Mouse (Mus musculus) forebrain, embryonic 16.5 days (tissue): ENCODE measurements around the gene Homer3. TPM values are rescaled to one million over a fixed set of nuclear protein-coding genes. Genes with fewer than 3 reads are reported as not detected.

ENCODE experiments used
- ATAC-seq: fragments of 200-750 bp; cut with Nextera tagmentation; 2 replicates; pipeline ENCODE4 v1.8.0; 2017; ENCODE audit warnings: mild to moderate bottlenecking, moderate library complexity
- H3K27ac ChIP-seq: fragments of 300-500 bp; sonication (generic); 2 replicates; pipeline ENCODE4 v1.5.1; 2014; ENCODE audit warnings: low read length, control low read depth
- H3K27me3 ChIP-seq: fragments of 300-500 bp; sonication (generic); replicated peaks from 2 replicates; pipeline ENCODE4 v1.6.1; 2014; ENCODE audit warnings: low read length; ENCODE audit not compliant: control insufficient read depth, insufficient read depth
- H3K36me3 ChIP-seq: fragments of 300-500 bp; sonication (generic); 2 replicates; pipeline ENCODE4 v1.6.1; 2014; ENCODE audit not compliant: control insufficient read depth, insufficient read depth
- H3K4me1 ChIP-seq: fragments of 300-500 bp; sonication (generic); replicated peaks from 2 replicates; pipeline ENCODE4 v1.6.1; 2014; ENCODE audit warnings: low read length; ENCODE audit not compliant: control insufficient read depth, insufficient read depth
- H3K4me2 ChIP-seq: fragments of 300-500 bp; sonication (generic); 2 replicates; pipeline ENCODE4 v1.6.1; 2014; ENCODE audit warnings: mild to moderate bottlenecking, low read length, control low read depth
- H3K4me3 ChIP-seq: fragments of 300-500 bp; sonication (generic); replicated peaks from 2 replicates; pipeline ENCODE4 v1.5.1; 2014; ENCODE audit warnings: mild to moderate bottlenecking, low read length, control low read depth
- H3K9ac ChIP-seq: fragments of 300-500 bp; sonication (generic); replicated peaks from 2 replicates; pipeline ENCODE4 v1.6.1; 2014; ENCODE audit warnings: low read depth, low read length, control low read depth
- H3K9me3 ChIP-seq: fragments of 300-500 bp; sonication (generic); 2 replicates; pipeline ENCODE4 v1.6.1; 2016; ENCODE audit warnings: low read length; ENCODE audit not compliant: control insufficient read depth
- WGBS: fragments of 180-500 bp; shearing (Covaris S2); extraction: QIAGEN DNeasy Blood & Tissue Kit; methylation state at CpG from one replicate; pipeline ENCODE4 v1.1.7; 2014; 5-methylcytosine and 5-hydroxymethylcytosine counted together
- polyA plus RNA-seq: library from polyadenylated mRNA; unstranded; fragments of >200 nt; fragmentation: Nextera tagmentation; extraction: Ambion mirVana; gene quantifications from 2 replicates; pipeline ENCODE4 v1.2.1, GENCODE M21; 2015

Homer3 gene
- polyA plus RNA-seq, 1 experiment from 2014 or later: 49.4 TPM

DNA sequence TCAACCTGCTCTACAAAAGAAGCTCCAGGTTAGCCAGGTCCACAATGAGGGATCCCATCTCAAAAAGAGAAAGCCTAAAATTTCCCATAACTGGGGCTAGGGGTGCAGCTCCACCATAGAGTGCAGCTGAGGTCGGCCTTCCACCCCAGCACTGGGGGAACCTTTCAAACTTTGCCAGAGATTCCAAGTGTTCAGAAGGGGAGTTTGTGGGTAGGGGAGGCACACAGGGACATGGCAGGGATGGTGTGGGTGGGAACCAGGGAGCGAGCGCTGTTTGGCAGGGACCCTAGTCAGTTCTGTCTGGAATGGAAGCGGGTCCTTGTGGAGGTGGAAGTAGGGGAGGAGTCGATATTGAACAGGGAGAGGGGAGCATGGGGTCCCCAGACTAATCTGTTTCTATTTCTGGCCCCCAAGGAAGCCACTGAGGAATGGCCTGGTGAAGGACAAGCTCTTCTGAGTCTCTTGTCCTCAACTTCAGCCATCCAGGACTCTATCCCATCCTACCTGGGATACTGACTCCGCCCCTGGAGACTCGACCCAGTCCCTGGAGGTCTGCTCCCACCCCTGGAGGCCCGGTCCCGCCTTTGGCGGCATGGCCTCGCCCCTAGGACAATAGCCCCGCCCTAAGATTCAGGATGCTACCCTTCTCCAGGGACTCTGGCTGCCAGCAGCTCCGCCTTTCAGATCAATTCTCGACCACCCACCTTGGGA is 46.7 kb downstream of the Homer3 start, which contains the start of gene Gdf1:
Gdf1 (plus strand) TSS at position 694 of the 711 bp plus-strand sequence.
- no peak within 1 kb of the TSS for H3K4me3 ChIP-seq
- no peaks in the 10 kb centered on the region for H3K27me3 ChIP-seq
- no peak for ATAC-seq

GRCm38 (mm10) chr8:70329835-70330740 is 47.5 kb downstream of the Homer3 start:
- ATAC-seq: peak; percentile 6
- no peak overlapping the region for H3K4me3 ChIP-seq

More for the DNA sequence above, 46.7 kb downstream of the Homer3 start, which contains the start of gene Gdf1:
- H3K4me1 ChIP-seq: peaks cover 28% of the 10 kb centered on the region
- no peaks in the 10 kb centered on the region for H3K9me3 ChIP-seq
- peak within 1 kb of the TSS; percentile 29 for H3K9ac ChIP-seq
- peaks cover 35% of the 10 kb centered on the region for H3K36me3 ChIP-seq
- peak within 1 kb of the TSS; percentile 17; the same call in 1 of the 2 replicates for H3K4me2 ChIP-seq
- WGBS: 28% methylated on average over 14 of the region's 14 CpGs
- no peak within 1 kb of the TSS for H3K27ac ChIP-seq

GRCm38 (mm10) chr8:70330741-70331364 is 48.2 kb downstream of the Homer3 start:
- WGBS: 30% methylated on average over 53 of the region's 53 CpGs
- peaks cover 28% of the 10 kb centered on the region for H3K4me1 ChIP-seq
- H3K4me2 ChIP-seq: peak overlapping the region; percentile 17; the same call in 1 of the 2 replicates
- H3K27ac ChIP-seq: no peak overlapping the region; the same call in 1 of the 2 replicates
- H3K9me3 ChIP-seq: no peaks in the 10 kb centered on the region
- H3K36me3 ChIP-seq: peaks cover 43% of the 10 kb centered on the region
- no peaks in the 10 kb centered on the region for H3K27me3 ChIP-seq
- peak; percentile 79 for ATAC-seq
- H3K4me3 ChIP-seq: no peak overlapping the region
- H3K9ac ChIP-seq: peak overlapping the region; percentile 29

More at GRCm38 (mm10) chr8:70329835-70330740, 47.5 kb downstream of the Homer3 start:
- WGBS: 13% methylated on average over 45 of the region's 45 CpGs
- H3K4me2 ChIP-seq: peak overlapping the region; percentile 17; the same call in 1 of the 2 replicates
- H3K36me3 ChIP-seq: peaks cover 38% of the 10 kb centered on the region
- no peaks in the 10 kb centered on the region for H3K27me3 ChIP-seq
- peak overlapping the region; percentile 29 for H3K9ac ChIP-seq
- H3K27ac ChIP-seq: no peak overlapping the region
- H3K9me3 ChIP-seq: no peaks in the 10 kb centered on the region
- H3K4me1 ChIP-seq: peaks cover 28% of the 10 kb centered on the region

DNA sequence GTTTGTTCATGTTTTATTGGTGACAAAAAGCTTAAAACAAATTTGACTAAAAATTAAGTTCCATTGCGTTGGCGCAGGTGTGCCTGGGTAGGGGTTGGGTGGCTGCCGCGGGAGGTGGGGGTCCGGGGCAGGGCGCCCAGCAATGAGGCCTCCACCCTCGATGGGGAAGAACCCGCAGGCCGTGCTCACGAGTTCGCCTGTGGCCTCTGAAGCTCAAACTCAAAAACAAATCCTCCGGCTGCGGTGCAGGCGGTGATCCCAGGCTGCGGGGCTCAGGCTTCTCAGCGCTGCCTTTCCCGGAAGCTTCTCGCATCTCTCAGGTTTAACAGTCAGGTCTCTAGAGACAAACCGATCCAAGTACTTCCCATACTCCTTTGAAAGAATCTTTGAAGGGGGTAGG is 48.9 kb downstream of the Homer3 start:
- Histone ChIP-seq H3K9me3 (no peaks in the 10 kb centered on the region), H3K4me1 (peaks cover 28% of the 10 kb centered on the region), H3K4me3 (no peak overlapping the region), H3K27me3 (no peaks in the 10 kb centered on the region), H3K27ac (no peak overlapping the region), H3K4me2 (no peak overlapping the region), H3K9ac (no peak overlapping the region; the same call in 1 of the 2 replicates), H3K36me3 (peaks cover 49% of the 10 kb centered on the region)
- ATAC-seq: peak; percentile 7; the same call in 1 of the 2 replicates
- 59% methylated on average over 19 of the region's 19 CpGs for WGBS

DNA sequence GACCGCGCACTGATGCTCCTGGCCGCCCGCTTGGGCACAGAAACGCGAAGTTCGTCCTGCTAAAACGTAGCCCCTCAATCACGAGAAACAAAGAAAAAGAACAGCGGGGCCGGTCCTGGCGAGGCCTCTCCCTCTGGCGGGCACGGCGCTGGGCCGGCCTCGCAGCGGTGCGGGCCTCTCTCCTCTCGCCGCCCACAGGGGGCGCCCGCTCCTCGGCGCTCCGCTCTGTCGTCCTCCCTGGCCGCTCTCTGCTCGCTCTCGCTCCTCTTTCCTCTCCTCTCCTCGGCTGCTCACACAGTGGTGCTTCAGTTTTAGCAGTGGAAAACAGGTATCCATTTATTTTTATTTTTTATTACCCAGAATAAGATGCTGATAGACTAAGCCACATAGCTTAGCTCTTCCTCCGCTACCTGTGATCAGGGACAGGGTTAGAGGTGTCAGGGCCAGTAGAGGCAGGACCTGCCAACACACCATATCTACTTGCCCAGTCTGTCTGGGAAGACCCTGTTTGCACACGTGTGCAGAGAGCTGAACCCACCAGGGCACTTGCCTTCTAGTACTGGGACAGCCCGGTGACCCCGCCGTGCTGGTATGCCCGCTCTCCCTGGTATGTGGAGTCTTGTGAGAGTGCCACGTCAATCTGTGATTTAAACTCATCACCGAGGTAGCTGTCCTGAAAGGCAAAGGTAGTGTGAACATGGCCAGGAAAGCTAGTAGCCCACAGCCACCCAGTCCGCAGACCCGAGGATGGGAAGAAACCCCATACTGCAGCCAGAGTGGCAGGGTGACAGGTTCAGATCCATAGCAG is 49.6 kb downstream of the Homer3 start:
- H3K4me3 ChIP-seq: no peak overlapping the region
- ATAC-seq: peak; percentile 80
- peaks cover 28% of the 10 kb centered on the region for H3K4me1 ChIP-seq
- peaks cover 54% of the 10 kb centered on the region for H3K36me3 ChIP-seq
- H3K9me3 ChIP-seq: no peaks in the 10 kb centered on the region
- no peaks in the 10 kb centered on the region for H3K27me3 ChIP-seq
- peak overlapping the region; percentile 13; the same call in 1 of the 2 replicates for H3K4me2 ChIP-seq
- no peak overlapping the region; the same call in 1 of the 2 replicates for H3K27ac ChIP-seq
- 22% methylated on average over 39 of the region's 41 CpGs for WGBS
- no peak overlapping the region; the same call in 1 of the 2 replicates for H3K9ac ChIP-seq

DNA sequence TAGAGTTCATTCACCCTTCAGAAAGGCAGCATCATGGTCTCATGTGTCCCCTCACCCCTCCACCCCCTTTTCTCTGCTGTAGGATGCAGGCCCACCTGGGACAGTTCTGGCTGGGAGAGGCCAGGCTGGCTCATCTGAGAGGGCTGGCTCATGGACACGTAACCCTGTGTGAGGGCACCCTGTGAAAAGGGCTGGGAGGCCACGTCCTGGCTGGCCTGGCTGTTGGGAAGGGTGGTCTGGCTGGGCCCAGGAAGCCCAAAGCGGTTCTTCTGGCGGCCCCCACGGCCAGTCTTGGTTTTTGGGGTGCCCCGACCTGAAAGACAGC is 50.2 kb downstream of the Homer3 start:
- Histone ChIP-seq H3K4me1 (peaks cover 28% of the 10 kb centered on the region), H3K36me3 (peaks cover 54% of the 10 kb centered on the region), H3K27ac (no peak overlapping the region), H3K9me3 (no peaks in the 10 kb centered on the region), H3K4me3 (no peak overlapping the region), H3K9ac (no peak overlapping the region), H3K27me3 (no peaks in the 10 kb centered on the region), H3K4me2 (no peak overlapping the region)
- 92% methylated on average over 6 of the region's 6 CpGs for WGBS
- ATAC-seq: no peak

- no peak overlapping the region for H3K4me3 ChIP-seq
- no peak overlapping the region for H3K27ac ChIP-seq
- H3K4me1 ChIP-seq: peaks cover 9% of the 10 kb centered on the region
- H3K27me3 ChIP-seq: no peaks in the 10 kb centered on the region
- no peaks in the 10 kb centered on the region for H3K9me3 ChIP-seq
- peaks cover 55% of the 10 kb centered on the region for H3K36me3 ChIP-seq
- no peak for ATAC-seq
- no peak overlapping the region for H3K4me2 ChIP-seq
- H3K9ac ChIP-seq: no peak overlapping the region
- WGBS: 90% methylated on average over 7 of the region's 7 CpGs
These were observed 56.3 kb downstream of the Homer3 start for GRCm38 (mm10) chr8:70338931-70339330.

- ATAC-seq: no peak
- Histone ChIP-seq H3K27ac (no peak overlapping the region), H3K4me2 (no peak overlapping the region), H3K9ac (no peak overlapping the region), H3K27me3 (no peaks in the 10 kb centered on the region), H3K9me3 (no peaks in the 10 kb centered on the region), H3K36me3 (peaks cover 39% of the 10 kb centered on the region), H3K4me1 (peaks cover 9% of the 10 kb centered on the region), H3K4me3 (no peak overlapping the region)
- 89% methylated on average over 7 of the region's 7 CpGs for WGBS
These were observed 58.0 kb downstream of the Homer3 start for GRCm38 (mm10) chr8:70340659-70341058.
